Mouse (Mus musculus) embryonic fibroblast, embryonic 13.5 days (primary cell): Measurements from ENCODE around the gene 1810055G02Rik.

ENCODE experiments used
- CTCF ChIP-seq: IDR thresholded peaks from 2 replicates; pipeline ENCODE4 v1.5.1; 2011; ENCODE audit warnings: mild to moderate bottlenecking, control low read depth, low read length, moderate library complexity, borderline replicate concordance; ENCODE audit not compliant: insufficient read depth
- POLR2A ChIP-seq: IDR thresholded peaks from 2 replicates; pipeline ENCODE4 v1.6.1; 2011; ENCODE audit warnings: low read depth, mild to moderate bottlenecking, control low read depth, low read length, moderate library complexity

- no peak for TF ChIP-seq POLR2A
- no peak for TF ChIP-seq CTCF
Measured at GRCm38 (mm10) chr19:3692414-3693145, 15.5 kb upstream of the 1810055G02Rik start.
